Mouse (Mus musculus) heart, adult 18-20 months (tissue): Measurements from ENCODE around the gene Serpina3i. TPM values are rescaled to one million over a fixed set of nuclear protein-coding genes. Genes with fewer than 3 reads are reported as not detected.
"Not testable (repeated sequence)": the region's sequence is repeated elsewhere in the genome, so short reads cannot be mapped to it uniquely, and the experiment has no call there.

ENCODE experiments used
- DNase-seq, 2 experiments: peaks; one replicate each; pipeline ENCODE4 v3.0.0; 2021 to 2022; ENCODE audit warnings: mixed read lengths in 1 of 2
- long read RNA-seq, 2 experiments: library from polyadenylated mRNA; stranded (forward); transcript quantifications; one replicate each; pipeline ENCODE4 v2.0.0; 2021
- total RNA-seq, 2 experiments: library from RNA; stranded (reverse); gene quantifications; 2 replicates each; pipeline ENCODE4 v1.2.3; 2021

Serpina3i gene
- under 1 TPM; 0.42 to 0.49 TPM for total RNA-seq
- long read RNA-seq, experiment 1: 0 reads
- long read RNA-seq, experiment 2: 0 reads

DNA sequence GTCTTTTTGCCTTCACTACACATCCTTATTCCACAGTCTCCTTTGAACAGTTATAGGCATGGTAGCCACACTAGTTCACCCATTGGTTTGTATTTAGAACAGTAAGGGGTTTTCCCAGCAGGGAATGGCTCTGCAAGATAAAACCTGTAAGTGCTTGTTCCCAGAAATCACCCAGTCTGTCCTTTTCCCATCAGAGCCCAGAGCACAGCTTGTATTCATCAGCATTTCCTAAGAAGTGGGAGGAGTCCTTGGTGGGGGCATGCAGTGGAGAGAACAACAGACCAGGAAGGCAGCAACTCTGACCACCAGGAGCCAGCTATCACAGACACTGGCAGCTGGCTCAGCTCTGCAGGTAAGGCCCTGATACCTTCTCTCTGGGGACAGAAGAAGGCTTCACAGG lies at the start of gene Serpina3i:
Gene Serpina3i (plus strand): TSS at position 260 of the 400 bp plus-strand sequence.
- DNase-seq: peak; percentile 23 to 35

DNA sequence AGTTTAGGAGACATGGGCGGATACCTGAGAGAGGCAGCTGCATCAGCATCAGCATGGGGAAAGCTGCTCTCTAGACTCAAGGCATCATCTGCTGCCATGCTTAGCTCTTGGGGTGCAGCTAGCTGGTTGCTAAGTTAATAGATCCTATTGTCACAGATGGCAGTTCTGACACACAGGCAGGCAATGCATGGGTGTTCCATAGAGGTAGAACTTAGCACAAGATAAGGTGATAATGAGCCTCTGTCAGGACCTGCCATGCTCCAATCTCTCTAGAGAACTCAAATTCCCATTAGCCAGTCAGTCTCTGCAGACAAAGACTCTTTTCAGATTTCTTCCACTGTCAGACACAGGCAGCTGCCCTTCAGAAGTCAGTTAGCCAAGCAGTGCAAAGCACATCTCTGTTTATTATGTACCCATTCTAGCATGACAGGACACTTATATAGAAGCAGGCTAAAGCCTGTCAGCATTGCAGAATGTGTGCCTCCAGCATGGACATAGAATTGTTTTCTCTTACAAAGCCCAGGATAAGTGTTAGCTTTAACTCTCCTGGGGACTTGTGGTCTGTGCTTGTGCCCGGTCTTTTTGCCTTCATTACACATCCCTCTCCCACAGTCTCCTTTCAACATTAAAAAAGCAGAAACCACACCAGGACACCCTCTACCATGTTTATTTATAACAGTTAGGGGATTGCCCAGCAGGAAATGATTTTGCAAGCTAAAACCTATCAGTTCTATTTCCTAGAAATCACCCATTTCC lies 49.1 kb upstream of the Serpina3i start:
- no peak for DNase-seq

DNA sequence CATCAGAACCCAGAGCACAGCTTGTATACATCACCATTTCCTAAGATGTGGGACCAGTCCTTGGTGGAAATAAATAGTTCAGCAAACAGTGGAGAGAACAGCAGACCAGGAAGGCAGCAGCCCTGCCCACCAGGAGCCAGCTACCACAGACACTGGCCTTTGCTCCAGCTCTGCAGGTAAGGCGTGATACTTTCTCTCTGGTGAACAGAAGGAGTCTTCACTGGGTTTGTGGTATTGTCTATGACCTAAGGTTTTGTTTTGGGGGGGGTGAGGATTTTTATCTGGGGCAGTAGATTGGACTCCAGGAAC lies 48.5 kb upstream of the Serpina3i start, which contains the start of gene Serpina3f:
Gene Serpina3f (plus strand): TSS at position 100 of the 309 bp plus-strand sequence.
- DNase-seq: no peak

DNA sequence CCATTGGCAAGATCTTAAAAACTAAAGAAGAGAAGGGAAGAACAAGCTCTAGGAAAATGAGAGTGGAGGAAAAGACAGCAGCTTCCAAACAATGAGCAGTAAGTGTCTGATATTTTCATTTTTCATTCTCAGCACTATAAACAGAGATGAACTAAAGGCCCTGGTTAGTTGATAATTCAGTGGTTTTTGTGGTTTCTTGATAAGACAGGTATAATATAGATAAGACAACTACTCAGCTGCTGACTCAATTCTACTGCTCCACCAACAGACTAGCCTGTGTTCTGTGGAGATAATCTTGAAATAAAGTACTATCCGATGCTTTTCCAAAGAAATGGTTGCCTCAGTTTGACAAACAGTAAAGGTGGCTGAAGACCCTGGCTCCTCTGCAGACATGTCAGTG lies 47.7 kb upstream of the Serpina3i start:
- no peak for DNase-seq

DNA sequence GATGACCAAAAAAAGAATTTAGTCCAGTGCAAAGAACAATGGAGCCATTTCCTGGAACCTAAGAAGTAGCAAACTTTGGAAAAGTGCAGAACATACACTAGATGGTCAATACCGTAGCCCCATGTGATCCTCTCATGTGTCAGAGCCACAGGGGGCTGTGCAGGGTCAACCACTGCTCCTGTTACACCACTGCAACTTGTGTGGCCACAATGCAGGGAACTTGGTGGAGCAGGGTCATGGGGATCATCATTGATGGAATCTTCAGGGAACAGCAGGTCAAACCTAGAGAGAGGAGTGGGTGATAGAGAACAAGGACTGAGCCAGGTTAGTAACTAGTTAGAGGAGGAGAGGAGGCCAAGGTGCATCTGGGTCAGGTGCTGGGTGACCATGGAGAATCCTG lies 41.3 kb upstream of the Serpina3i start:
- DNase-seq: no peak

DNA sequence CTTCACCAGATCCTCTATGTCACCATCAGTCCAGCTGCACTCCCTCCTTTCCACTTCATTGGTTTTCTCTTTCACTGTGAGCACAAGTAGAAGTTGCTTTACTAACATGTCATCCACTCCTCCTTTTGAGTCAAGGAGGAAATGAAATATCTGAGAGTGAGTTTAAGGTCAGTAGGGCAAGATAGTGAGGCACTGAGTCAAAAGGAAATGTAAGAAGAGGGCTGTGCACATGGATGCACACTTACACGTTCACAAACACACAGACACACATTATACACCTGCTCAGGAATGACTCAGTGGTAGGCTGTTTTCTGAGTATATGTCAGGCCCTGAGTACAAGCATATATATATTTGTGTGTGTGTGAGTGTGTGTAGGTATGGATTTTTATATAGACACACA lies 39.2 kb upstream of the Serpina3i start:
- DNase-seq: no peak

DNA sequence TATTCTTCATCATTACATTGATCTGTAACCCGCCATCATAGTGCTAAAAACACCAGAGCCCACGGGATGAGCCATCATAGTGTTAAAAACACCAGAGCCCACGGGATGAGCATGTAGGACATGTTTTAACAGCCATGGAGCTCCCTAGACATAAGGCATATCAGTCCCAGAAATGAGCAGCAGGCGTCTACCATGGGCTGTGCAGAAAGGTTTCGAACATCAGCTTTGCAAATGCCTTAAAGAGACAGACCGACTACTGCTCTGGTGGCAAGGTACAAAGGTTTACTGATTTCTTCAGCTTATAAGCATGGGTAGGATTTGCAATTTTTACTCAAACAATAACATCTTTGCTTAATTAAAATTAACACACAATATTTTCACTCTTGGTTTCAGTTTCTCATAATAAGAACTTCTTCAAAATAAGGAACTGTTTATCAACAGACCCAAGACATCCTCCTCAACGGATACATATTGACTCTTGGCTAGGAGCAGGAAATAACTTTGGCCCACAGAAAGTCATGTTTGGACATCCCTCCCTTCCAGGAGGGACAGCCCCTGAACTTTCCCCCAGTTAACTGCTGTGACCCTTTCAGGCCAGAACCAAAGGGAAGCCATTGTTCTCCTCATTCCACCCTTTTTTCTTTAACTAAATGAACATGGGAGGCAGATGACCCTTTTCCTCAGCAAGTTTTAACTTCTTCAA lies 38.2 kb upstream of the Serpina3i start:
- peak; percentile 24 to 61 for DNase-seq

DNA sequence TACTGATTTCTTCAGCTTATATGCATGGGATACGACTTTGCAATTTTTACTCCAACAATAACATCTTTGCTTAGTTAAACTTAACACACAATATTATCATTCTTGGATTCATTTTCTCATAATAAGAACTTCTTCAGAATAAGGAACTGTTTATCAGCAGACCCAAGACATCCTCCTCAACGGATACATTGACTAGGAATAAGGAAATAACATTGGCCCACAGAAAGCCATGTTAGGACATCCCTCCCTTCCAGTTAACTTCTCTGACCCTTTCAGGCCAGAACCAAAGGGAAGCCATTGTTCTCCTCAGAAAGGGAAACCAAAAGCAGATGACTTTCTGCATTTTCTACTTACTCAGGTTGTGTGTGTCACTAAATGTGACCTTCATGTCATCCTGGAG lies 32.2 kb upstream of the Serpina3i start:
- DNase-seq: no peak

DNA sequence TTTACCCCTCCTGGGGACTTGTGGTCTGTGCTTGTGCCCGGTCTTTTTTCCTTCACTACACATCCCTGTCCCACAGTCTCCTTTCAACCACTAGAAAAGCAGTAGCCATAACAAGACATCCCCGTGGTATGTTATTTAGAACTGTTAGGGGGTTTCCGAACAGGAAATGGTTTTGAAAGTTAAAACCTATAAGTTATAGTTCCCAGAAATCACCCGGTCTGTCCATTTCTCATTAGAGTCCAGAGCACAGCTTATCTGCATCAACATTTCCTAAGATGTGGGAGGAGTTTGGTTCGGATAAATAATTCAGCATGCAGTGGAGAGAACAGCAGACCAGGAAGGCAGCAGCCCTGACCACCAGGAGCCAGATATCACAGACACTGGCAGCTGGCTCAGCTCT lies 27.0 kb upstream of the Serpina3i start, which contains the start of gene Serpina3g:
Gene Serpina3g (plus strand): TSS at position 331 of the 400 bp plus-strand sequence.
- DNase-seq: no peak

DNA sequence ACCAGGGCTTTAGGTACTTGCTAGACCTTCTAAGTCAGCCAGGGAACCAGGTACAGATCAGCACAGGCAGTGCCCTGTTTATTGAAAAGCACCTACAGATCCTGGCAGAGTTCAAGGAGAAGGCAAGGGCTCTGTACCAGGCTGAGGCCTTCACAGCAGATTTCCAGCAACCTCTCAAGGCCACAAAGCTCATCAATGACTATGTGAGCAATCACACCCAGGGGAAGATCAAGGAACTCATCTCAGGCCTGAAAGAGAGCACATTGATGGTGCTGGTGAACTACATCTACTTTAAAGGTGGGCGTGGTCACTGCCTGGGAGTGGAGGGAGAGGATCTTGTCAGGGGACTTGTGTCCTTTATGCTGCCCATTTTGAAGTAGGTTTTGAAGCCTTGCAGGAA lies 24.9 kb upstream of the Serpina3i start:
- DNase-seq: not testable (repeated sequence)

DNA sequence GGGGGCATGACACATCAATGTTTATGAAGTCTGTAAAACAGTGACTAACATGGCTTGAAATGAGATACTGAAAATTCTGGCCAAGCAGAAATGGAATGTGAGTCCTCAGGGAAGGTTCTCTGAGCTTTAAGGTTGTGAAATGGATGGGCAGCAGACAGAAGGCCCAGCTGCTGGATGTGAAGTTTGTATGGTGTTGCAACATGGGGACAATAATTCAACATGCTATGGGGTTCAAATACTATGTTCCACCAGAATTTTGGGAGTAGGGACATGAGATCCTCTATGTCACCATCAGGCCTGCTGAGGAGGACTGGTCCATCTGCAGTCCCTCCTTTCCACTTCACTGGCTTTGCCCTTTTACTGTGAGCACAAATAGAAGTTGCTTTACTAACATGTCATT lies 19.6 kb upstream of the Serpina3i start:
- peak; percentile 45 to 46 for DNase-seq

DNA sequence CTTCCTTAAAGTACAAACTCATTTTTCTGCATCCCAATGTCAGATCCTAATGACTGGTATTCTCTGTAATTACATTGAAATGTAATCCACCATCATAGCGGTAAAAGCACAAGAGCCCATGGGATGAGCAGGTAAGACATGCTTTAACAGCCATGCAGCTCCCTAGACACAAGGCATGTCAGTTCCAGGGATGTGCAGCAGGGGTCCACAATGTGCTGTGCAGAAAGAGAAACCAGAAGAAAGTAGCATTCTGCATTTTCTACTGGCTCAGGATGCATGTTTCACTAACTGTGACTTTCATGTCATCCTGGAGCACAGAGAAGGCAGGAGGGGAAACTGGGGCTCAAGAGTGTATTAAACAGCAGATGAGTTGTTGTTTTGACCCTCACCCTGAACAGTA lies 17.8 kb upstream of the Serpina3i start:
- no peak for DNase-seq

DNA sequence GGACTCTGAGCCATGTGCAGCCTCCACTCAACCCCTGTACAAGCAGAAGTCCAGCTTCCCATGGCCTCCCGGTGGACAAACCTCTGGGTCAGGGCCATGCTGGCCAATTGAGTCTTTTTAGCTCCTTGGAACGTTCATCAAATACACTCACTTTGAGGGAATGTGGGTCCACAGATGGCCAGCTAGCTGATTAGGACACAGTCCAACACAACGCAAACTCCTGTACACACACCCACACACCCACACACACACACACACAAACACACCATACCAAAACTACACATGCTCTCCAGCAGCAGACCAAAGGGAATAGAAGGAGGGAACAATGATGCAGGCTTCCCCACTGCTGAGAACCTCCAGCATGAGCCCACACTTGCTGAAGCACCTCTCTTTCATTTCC lies 17.3 kb upstream of the Serpina3i start:
- peak; percentile 44 to 53 for DNase-seq

DNA sequence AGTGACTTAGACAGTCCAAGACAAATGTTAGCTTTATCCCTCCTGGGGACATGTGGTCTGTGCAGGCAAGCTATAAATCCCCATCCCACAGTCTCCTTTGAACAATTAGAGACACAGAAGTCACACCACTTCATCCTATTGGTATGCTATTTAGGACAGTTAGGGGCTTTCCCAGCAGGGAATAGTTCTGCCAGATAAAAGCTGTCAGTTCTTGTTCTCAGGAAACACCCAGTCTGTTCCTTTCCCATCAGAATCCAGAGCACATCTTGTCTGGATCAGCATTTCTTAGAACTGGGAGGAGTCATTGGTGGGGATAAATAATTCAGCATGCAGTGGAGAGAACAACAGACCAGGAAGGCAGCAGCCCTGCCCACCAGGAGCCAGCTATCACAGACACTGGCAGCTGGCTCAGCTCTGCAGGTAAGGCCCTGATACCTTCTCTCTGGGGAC lies 15.3 kb upstream of the Serpina3i start:
- DNase-seq: peak; percentile 18 to 45

DNA sequence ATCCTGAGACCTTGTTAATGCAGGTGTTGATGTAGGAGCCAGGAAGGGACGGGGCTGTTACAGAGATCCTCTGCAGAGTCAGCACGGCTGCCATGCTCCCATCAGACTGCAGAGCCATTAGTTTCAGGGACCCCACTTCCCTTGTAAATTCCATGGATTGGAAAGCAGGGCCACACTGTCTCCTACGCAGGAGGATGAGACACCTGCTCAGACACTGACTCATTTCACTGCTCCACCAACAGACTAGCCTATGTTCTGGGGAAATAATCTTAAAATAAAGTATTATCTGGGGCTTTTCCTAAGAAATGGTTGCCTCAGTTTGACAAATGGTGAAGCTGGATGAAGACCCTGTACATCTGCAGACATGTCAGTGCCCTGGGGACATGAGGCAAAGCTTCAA lies 14.7 kb upstream of the Serpina3i start:
- DNase-seq: no peak

DNA sequence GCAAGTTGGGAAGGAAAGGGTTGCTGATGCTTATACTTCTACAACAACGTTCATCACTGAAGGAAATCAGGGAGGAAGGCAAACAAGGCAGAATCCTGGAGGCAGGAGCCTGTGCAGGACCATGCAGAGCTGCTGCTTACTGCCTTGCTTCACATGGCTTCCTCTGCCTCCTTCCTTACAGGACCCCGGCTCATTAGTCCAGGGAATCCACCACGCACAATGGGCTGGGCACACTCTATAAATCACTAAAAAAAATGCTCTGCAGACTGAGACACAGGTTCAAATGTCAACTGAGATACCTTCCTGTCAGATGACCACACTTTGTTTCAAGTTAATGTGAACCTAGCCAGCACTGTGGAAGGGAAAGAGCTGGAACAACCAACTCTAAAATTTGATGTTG lies 1.9 kb upstream of the Serpina3i start:
- DNase-seq: no peak

DNA sequence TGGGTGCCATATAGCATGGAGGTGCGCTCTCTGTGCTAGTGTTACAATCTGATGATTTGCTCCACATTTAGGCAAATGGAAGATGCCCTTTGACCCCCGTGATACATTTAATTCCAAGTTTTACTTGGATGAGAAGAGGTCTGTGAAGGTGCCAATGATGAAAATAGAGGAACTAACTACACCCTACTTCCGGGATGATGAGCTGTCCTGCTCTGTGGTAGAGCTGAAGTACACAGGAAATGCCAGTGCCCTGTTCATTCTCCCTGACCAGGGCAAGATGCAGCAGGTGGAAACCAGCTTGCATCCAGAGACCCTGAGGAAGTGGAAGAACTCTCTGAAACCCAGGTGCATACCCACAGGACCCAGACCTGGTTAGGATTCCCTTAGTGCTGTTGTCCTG lies 3.5 kb downstream of the Serpina3i start:
- no peak for DNase-seq

DNA sequence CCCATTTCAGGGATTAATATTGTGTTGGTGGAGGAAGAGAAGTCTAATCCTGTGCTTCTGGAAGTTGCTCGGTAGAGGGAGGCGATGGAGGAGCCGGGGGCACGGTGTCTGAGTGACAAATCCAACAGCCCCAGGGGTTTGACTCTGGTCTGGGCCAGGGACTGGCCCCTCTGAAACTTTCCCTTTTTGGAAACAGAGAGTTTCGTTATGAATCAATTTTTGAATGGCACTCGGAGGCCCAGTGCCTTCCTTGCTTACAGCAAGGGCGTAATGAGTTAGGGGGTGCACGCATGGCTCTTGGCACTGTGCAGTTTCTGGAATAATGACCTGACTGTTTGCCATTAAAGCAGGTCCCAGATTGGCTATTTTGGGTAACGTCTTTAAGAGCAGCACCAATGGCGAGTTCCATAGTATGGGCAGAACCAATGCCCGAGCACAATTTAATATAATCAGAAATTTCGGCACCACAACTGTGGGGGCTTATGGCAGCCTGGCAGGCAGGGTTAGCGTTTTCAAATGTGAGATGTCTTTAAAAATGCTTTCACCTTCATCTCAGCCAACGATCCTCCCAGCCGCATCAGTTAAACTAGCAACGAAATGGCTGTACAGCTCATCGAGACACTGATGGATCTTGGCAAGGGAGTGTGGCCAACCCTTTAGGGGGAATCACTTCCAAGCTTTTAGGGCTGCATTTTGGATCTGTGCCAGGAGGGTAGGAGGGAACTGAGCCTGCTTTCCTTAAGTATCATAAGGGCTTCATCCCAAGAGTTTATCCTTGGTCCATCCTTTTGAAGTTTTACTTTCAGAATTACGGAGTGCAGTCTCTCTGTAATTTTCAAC lies 15.5 kb downstream of the Serpina3i start:
- no peak for DNase-seq

DNA sequence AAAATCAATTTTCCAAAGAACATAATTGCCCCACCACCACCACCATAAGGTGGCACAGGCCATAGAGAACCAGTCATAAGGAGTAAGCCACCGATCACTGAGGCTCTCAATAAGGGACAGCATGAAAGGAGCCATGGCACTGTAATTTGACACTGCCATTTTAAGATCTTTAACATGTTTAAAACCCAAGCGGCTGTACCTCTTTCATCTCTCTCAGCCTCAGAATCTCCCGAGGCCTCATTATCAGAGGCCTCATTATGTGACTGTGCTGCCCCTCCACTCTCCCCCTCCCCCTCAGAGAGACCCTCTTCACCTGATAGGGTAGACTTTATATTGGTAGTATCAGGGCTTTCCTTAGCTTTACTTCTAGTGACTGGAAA lies 16.1 kb downstream of the Serpina3i start:
- no peak for DNase-seq

DNA sequence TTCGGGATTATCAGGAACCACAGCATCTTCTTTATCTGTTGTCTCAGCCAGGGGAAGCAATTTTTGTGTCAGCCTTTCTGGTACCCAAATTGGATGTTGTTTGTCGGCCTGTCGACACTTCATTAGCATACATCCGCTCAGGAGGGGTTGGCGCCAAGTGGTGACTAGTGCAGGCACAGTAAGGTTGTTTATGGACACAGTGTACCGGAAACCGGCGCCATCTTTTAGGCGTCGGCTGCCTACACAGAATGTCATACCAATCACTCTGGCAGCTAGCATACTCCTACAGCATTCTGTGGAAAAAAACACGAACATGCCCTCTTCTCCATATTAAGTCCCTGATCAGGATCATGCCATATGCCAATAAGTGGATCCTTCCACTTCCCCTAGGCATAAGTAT lies 20.5 kb downstream of the Serpina3i start:
- no peak for DNase-seq

DNA sequence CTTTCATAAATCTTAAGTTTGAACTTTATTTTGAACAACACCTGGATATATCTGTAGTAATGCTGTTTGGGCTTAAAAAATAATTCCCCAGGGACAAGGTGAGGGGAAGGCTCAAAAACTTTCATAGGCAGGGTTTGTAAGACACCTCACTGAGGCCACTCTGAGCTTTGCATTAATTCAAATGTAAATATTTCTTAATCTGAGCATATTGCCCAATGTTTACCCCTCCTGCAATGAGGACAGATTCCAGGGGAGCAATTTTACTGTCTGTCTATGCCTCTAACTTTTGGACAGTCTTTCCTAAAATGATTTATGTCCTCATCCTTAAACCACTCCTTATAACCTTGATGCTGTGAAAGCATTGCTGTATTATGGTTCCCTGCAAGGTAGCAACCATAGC lies 25.4 kb downstream of the Serpina3i start:
- no peak for DNase-seq

DNA sequence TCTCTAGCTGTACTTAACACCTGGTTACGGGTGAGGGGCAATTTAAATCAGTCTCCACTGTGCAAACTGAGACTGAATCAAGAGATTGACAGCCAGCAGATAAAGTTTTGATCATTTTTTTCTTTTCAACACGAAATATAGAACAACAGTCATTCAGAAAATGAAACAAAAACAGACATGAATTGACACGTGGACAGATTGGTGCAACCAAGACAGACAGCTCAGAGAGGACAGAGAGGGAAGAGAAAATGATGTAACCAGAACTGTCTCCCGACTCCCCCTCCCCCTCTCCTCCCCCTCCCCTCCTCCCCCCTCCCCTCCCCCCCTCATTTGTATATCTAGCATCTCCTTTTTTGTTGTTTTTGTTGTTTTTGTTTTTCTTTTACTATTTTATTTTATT lies 26.9 kb downstream of the Serpina3i start:
- no peak for DNase-seq

DNA sequence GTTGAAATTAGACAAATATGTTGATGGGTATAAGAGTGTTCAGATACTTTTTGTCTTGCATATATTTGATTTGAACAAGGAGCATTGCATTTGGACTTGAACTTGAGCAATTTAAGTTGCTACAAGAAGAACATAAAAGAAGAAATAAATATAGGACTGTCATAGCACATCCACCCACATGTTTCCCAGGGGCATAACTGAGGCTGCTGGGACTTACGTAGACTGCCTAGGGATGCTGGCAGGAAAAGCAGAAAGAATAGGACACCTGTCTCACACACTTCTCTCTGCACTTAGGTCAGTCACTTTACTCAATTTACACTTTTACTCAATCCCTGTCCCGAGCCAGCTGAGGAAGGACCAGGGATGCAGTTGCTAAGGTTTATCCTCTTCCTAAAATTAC lies 31.0 kb downstream of the Serpina3i start:
- no peak for DNase-seq
